Mouse (Mus musculus): ENCODE measurements at regions not wholly inside any gene's neighbourhood (a gene's known extent, or its start where the extent isn't known, plus 50 kb on each side); places are given as distances from the start of the nearest gene placed in this dataset.
A peak's percentile ranks its signal among the peaks of the same experiment; 100 is the strongest.
"Not testable (repeated sequence)": the region's sequence is repeated elsewhere in the genome, so short reads cannot be mapped to it uniquely, and the experiment has no call there.

- intact Hi-C loops (cut with DNase I): no loop called here
- DNase-seq: no peak
Observed at GRCm38 (mm10) chr2:78283605-78284004, 337.4 kb upstream of the Cwc22 start.

GRCm38 (mm10) chr2:78281846-78282245, 335.7 kb upstream of the Cwc22 start:
- DNase-seq; intact Hi-C loops (cut with DNase I): not testable (repeated sequence)

- DNase-seq: no peak
- intact Hi-C loops (cut with DNase I): no loop called here
Observed at GRCm38 (mm10) chr2:78280219-78280915, 334.2 kb upstream of the Cwc22 start.

DNA sequence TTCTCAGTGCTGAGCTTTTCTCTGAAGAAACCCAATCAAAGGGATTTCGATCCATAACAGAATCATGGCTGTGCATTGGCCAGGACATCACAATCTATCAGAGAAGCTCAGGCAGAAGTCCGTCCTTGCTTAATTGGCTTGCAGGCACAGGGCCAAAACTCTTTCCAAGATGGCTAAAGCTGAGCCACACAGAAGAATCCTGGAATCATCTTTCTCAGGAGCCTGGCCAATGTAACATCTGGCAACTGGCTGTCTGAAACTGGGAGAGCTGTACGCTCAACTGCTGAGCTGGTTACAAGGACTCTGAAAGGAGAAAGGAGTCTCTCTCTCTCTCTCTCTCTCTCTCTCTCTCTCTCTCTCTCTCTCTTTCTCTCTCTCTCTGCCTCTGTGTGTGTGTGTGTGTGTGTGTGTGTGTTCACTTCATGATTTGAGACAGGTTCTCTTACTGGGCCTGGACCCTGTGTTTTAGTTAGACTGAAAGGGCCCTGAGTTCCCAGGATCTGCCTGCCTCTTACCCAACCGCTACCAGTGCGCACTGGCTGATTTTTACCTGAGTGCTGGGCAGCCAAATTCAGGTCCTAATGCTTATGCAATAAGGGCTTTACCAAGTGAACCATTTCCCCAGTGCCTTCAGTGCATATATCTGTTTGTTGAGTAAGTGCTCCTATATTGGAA, 333.3 kb upstream of the Cwc22 start:
- peak; percentile 25 to 69 for DNase-seq
- intact Hi-C loops (cut with DNase I): no loop called here

DNA sequence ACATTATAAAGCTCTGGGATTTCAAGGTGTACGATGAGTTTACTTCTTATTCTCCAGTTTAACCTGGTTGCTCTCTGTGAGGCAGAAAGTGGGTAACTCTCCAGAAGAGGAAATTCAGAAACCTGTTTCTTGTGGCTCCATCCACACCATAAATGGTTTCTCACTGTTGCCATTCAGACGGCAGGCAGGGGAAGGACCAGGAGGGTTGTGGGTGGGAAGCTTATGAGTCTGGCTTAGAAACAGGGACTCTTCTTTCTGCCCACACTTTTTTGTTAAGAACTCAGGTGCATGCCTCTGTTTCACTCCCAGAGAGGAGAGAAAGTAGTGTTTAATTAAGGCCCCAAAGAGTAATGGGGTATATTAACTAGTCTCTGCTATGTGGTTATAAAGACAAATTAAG, 332.5 kb upstream of the Cwc22 start:
- intact Hi-C loops (cut with DNase I): no loop called here
- no peak for DNase-seq

GRCm38 (mm10) chr2:78277699-78278098, 331.5 kb upstream of the Cwc22 start:
- no peak for DNase-seq
- intact Hi-C loops (cut with DNase I): no loop called here

DNA sequence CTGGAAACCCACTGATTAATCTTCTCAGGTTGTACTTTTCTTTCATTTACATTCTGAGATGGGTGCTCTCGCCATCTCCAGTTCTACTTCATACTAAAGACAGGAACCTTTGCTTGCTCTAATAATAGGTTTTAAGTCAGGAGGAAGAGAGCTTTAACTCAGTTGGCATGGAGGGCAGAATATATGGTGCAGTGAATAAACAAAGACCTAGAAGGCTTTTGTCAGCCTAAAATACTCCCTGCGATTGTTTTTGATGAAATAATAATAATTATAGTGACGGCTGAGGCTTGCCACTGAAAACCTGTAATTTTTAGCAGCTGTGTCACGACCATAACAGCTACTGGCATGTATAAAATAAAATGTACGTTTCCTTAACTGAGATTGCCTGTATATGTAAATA, 327.9 kb upstream of the Cwc22 start:
- intact Hi-C loops (cut with DNase I): no loop called here

GRCm38 (mm10) chr2:78268705-78269104, 322.5 kb upstream of the Cwc22 start:
- no peak for DNase-seq
- intact Hi-C loops (cut with DNase I): no loop called here

More for the DNA sequence above, 327.9 kb upstream of the Cwc22 start:
- DNase-seq: no peak

- no peak for DNase-seq
- intact Hi-C loops (cut with DNase I): no loop called here
Observed at GRCm38 (mm10) chr2:78267527-78268375, 321.6 kb upstream of the Cwc22 start.

GRCm38 (mm10) chr2:78253601-78254097, 307.5 kb upstream of the Cwc22 start:
- no peak for DNase-seq

DNA sequence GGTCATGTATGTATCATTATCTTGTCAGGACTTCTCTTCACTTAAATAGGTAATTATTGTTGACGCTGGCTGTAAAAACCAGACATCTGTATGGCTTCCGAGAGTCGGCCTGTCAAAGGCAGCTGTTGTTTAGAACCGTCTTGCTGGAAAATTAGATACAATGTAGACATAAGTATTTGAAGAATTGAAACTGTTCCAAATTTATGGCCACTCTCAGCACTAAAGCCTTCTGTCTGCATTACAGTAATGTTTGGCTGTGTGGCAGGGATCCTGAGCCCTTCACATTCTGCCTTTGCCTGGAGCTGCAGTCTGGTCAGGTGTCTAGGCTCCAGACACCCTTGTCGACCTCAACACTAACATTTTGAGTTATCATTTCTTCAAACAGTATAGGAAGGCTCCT, 300.2 kb upstream of the Cwc22 start:
- intact Hi-C loops (cut with DNase I): no loop called here
- DNase-seq: no peak

More at GRCm38 (mm10) chr2:78253601-78254097, 307.5 kb upstream of the Cwc22 start:
- intact Hi-C loops (cut with DNase I): no loop called here

DNA sequence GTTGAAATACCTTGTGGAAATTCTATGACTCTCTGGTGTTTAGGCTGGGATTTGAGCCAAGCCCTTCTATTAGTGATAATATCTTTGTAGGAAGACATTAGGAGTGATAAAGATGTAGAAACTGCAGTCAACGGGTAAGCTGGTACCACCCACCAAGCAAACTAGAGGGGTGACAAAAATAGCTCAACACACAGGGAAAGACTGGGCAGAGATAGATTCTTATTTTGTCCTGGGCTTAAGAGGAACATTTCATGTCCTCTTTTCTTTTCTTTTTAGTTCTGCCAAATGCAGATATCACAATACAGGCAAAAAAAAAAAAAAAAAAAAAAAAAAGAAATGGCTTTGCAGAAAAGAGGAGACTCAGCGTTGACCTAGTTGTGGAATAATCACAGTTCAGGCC, 294.1 kb upstream of the Cwc22 start:
- intact Hi-C loops (cut with DNase I): no loop called here
- no peak for DNase-seq

DNA sequence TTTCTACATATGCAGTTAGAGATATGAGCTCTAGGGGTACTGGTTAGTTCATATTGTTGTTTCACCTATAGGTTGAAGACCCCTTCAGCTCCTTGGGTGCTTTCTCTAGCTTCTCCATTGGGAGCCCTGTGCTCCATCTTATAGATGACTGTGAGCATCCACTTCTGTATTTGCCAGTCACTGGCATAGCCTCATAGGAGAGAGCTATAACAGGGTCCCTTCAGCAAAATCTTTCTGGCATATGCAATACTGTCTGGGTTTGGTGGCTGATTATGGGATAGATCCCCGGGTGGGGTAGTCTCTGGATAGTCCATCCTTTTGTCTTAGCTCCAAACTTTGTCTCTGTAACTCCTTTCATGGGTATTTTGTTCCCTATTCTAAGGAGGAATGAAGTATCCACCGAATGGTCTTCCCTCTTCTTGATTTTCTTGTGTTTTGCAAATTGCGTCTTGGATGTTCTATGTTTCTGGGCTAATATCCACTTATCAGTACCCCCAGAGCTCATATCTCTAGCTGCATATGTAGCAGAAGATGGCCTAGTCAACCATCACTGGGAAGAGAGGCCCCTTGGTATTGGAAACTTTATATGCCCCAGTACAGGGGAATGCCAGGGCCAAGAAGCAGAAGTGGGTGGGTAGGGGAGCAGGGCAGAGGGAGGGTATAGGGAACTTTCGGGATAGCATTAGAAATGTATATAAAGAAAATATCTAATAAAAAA, 279.4 kb upstream of the Cwc22 start:
- intact Hi-C loops (cut with DNase I); DNase-seq: not testable (repeated sequence)

DNA sequence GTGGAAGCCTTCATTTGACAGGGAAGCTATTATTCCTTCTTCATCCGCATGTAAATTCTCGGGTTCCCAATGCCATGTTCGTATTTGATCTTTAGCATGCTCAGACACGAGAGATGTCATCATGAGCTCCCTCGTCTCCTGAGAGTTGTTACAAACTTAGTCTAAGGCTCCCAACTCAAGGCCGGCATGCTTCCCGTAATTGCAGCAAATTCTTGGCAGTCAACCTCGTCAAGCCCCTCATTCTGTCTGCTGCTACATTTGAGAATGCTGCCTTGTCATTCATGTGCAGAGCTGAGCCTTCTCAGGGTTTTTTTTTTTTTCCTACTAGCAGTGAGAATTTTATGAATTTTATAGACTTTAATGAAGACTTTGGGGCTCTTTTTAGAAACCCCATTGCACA, 268.3 kb upstream of the Cwc22 start:
- intact Hi-C loops (cut with DNase I): no loop called here
- no peak for DNase-seq

GRCm38 (mm10) chr2:78205125-78205524, 258.9 kb upstream of the Cwc22 start:
- no peak for DNase-seq
- intact Hi-C loops (cut with DNase I): no loop called here

DNA sequence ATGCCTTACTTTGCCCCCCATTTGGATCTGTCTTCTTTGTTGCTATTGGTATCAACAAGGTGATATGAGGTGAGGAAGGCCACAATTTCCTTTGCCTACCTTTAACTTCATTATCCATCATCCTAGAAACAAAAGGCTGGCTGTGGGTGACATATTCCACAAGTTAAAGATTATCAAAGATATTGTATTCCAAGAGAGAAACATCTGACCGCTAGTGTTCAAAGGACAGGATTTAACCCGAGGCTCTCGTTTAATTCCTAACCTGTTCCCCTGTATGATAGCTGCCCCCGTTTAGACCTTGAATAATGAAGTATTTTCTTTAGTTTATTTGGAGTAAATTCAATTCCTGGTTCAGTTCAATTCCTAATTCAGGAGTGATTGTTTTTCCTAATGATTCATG, 249.8 kb upstream of the Cwc22 start:
- no peak for DNase-seq

DNA sequence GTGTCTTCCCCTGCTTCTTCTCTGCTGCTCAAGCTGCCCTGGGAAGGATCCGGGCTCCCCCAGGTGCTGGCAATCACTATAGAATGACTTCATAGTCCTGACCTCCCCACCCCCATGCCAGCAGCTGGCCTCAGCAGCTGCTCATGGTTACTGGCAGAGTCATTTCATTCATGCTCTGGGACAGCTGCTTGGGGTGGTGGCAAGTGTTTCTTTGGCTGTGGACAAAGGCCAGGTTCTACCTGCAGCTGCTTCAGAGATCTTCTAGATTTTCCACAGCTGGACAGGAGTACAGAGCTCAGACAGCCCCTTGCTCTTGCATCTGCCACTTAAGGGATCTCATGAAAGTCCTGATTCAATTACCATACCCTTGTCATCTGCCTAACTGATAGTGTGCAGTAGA, 243.4 kb upstream of the Cwc22 start:
- DNase-seq: peak; percentile 9 to 14
- intact Hi-C loops (cut with DNase I): no loop called here

More for the DNA sequence above, 249.8 kb upstream of the Cwc22 start:
- intact Hi-C loops (cut with DNase I): no loop called here

- intact Hi-C loops (cut with DNase I): no loop called here
Observed at GRCm38 (mm10) chr2:78184950-78185349, 238.8 kb upstream of the Cwc22 start.

GRCm38 (mm10) chr2:78173784-78174183, 227.6 kb upstream of the Cwc22 start:
- DNase-seq: no peak
- intact Hi-C loops (cut with DNase I): no loop called here

More at GRCm38 (mm10) chr2:78184950-78185349, 238.8 kb upstream of the Cwc22 start:
- DNase-seq: no peak

- no peak for DNase-seq
- intact Hi-C loops (cut with DNase I): no loop called here
Observed at GRCm38 (mm10) chr2:78172819-78173218, 226.6 kb upstream of the Cwc22 start.

All from gastrocnemius, postnatal 36 days (tissue).